Mouse (Mus musculus) cerebellum, adult 2 months (tissue): ENCODE measurements around the gene Gmppb.

Experiments used
- CTCF ChIP-seq: fragments of 200-500 bp; IDR thresholded peaks from 2 replicates; pipeline ENCODE4 v1.5.1; 2011; ENCODE audit warnings: low read depth, mild to moderate bottlenecking, control low read depth, low read length, moderate library complexity, borderline replicate concordance; ENCODE audit not compliant: insufficient read depth
- POLR2A ChIP-seq: fragments of 200-500 bp; IDR thresholded peaks from 2 replicates; pipeline ENCODE4 v1.6.1; 2011; ENCODE audit warnings: low read length, control low read depth, borderline replicate concordance; ENCODE audit not compliant: insufficient read depth

DNA sequence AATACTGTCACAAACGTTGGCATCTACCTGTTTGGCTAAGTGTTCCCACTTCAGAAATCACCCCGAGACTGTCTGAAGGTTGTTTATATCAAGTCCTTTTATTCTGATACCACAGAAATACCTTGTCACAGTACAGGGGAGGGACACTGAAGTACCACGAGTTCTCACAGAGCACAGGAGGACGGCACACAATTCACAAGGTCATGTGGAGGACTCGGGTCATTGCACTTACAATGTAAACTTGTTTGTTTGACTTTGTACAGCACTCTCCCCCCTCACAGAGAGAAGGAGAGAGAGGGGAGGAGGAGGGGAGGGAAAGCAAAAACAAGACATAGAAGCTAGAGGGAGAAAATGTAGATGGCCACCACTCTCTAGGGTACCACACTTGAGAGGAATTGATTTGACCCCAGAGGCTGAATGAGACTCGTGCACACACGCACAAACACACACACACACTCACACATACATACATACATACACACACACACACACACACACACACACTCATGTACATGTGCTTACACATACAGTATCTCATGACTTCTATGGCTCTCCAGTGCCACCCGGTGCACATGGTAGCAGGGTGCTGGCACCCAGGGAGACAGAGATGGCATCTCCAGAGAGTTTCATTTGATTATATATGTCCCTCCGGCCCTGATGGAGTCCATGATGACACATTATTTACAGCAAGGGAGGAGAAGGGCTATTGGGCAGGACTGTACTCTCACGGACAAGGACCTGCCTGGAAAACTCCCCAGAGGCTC is 47.1 kb downstream of the Gmppb start:
- no peak for TF ChIP-seq CTCF
- no peak for TF ChIP-seq POLR2A
